Mouse (Mus musculus) midbrain, postnatal 0 days (tissue): Measurements from ENCODE around the gene Eif2ak4. TPM values are rescaled to one million over a fixed set of nuclear protein-coding genes. Genes with fewer than 3 reads are reported as not detected.

Experiments
- ATAC-seq: fragments of 200-750 bp; cut with Nextera tagmentation; 2 replicates; pipeline ENCODE4 v1.8.0; 2017; ENCODE audit warnings: moderate number of reproducible peaks, mild to moderate bottlenecking, moderate TSS enrichment, moderate library complexity; ENCODE audit not compliant: low FRiP score
- DNase-seq: peaks from one replicate; pipeline ENCODE4 v3.0.0-alpha.2; 2015; ENCODE audit warnings: low spot score
- H3K27ac ChIP-seq: fragments of 300-500 bp; sonication (generic); 2 replicates; pipeline ENCODE4 v1.5.1; 2014; ENCODE audit warnings: low read depth, mild to moderate bottlenecking, low read length, mixed read lengths
- H3K27me3 ChIP-seq: fragments of 300-500 bp; sonication (generic); 2 replicates; pipeline ENCODE4 v1.6.1; 2014; ENCODE audit warnings: low read length, control low read depth, mixed read lengths; ENCODE audit not compliant: insufficient read depth
- H3K36me3 ChIP-seq: fragments of 300-500 bp; sonication (generic); 2 replicates; pipeline ENCODE4 v1.6.1; 2014; ENCODE audit warnings: low read length, control low read depth, mixed read lengths; ENCODE audit not compliant: insufficient read depth
- H3K4me1 ChIP-seq: fragments of 300-500 bp; sonication (generic); 2 replicates; pipeline ENCODE4 v1.6.1; 2014; ENCODE audit warnings: mild to moderate bottlenecking, control low read depth, antibody characterized with exemption, low read length, mixed read lengths; ENCODE audit not compliant: insufficient read depth
- H3K4me2 ChIP-seq: fragments of 300-500 bp; sonication (generic); 2 replicates; pipeline ENCODE4 v1.6.1; 2014; ENCODE audit warnings: low read depth, mild to moderate bottlenecking, low read length, mixed read lengths; ENCODE audit not compliant: poor library complexity, severe bottlenecking
- H3K4me3 ChIP-seq: fragments of 300-500 bp; sonication (generic); 2 replicates; pipeline ENCODE4 v1.5.1; 2014; ENCODE audit warnings: low read depth, mild to moderate bottlenecking, low read length, moderate library complexity
- H3K9ac ChIP-seq: fragments of 300-500 bp; sonication (generic); replicated peaks from 2 replicates; pipeline ENCODE4 v1.6.1; 2014; ENCODE audit warnings: mild to moderate bottlenecking, low read length, moderate library complexity, mixed read lengths; ENCODE audit not compliant: poor library complexity, severe bottlenecking
- H3K9me3 ChIP-seq: fragments of 300-500 bp; sonication (generic); 2 replicates; pipeline ENCODE4 v1.6.1; 2016; ENCODE audit warnings: low read length, control low read depth
- CTCF ChIP-seq: IDR thresholded peaks from 2 replicates; pipeline ENCODE4 v1.5.1; 2016; ENCODE audit warnings: antibody characterized with exemption, mild to moderate bottlenecking
- WGBS: fragments of 180-500 bp; shearing (Covaris S2); extraction: QIAGEN DNeasy Blood & Tissue Kit; methylation state at CpG from one replicate; pipeline ENCODE4 v1.1.7; 2014; 5-methylcytosine and 5-hydroxymethylcytosine counted together
- polyA plus RNA-seq: library from polyadenylated mRNA; unstranded; fragments of >200 nt; fragmentation: Nextera tagmentation; extraction: Ambion mirVana; gene quantifications from 2 replicates; pipeline ENCODE4 v1.2.1, GENCODE M21; 2015
- total RNA-seq: library from RNA; depleted of rRNA; stranded (reverse); fragments of >200 nt; gene quantifications from 2 replicates; pipeline ENCODE4 v1.2.3, GENCODE M21; 2014

Eif2ak4 gene
- total and polyA plus RNA-seq, 2 experiments from 2014 or later: 8.5 to 17.2 TPM

DNA sequence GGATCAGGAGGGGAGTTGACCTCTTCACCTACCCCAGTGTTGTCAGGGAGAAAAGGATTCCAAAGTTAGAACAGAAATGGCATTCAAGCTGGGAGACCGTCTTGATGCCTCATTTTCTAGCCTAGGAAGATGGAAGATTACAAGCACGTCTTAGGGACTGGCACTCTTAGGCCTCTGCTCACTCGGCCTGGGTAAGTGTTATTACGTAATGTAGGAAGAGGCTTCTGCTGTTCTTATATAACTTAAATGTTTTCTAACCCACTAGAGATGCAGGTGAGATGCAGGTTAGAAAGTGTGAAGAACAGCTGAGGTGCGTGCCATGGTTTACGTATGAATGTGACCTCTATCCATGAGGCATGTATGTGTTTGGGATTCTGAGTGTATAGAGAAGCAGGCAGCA lies 39.9 kb downstream of the Eif2ak4 start:
- Histone ChIP-seq H3K27me3 (no peaks in the 10 kb centered on the region), H3K9ac (no peak overlapping the region), H3K4me1 (no peaks in the 10 kb centered on the region), H3K36me3 (peaks cover 33% of the 10 kb centered on the region), H3K4me3 (no peak overlapping the region), H3K9me3 (no peaks in the 10 kb centered on the region), H3K27ac (no peak overlapping the region), H3K4me2 (no peak overlapping the region)
- ATAC-seq: no peak
- no peak for TF ChIP-seq CTCF
- WGBS: 82% methylated on average over 6 of the region's 6 CpGs
- DNase-seq: no peak

- ATAC-seq (no peak), DNase-seq (no peak)
- no peak overlapping the region for H3K27ac ChIP-seq
- TF ChIP-seq CTCF: no peak
- H3K36me3 ChIP-seq: peaks cover 40% of the 10 kb centered on the region
- no peak overlapping the region for H3K9ac ChIP-seq
- H3K4me2 ChIP-seq: no peak overlapping the region
- H3K27me3 ChIP-seq: no peaks in the 10 kb centered on the region
- WGBS: 85% methylated on average over 9 of the region's 9 CpGs
- no peak overlapping the region for H3K4me3 ChIP-seq
- H3K4me1 ChIP-seq: no peaks in the 10 kb centered on the region
- H3K9me3 ChIP-seq: no peaks in the 10 kb centered on the region
Measured at GRCm38 (mm10) chr2:118429297-118429696, 40.9 kb downstream of the Eif2ak4 start.

DNA sequence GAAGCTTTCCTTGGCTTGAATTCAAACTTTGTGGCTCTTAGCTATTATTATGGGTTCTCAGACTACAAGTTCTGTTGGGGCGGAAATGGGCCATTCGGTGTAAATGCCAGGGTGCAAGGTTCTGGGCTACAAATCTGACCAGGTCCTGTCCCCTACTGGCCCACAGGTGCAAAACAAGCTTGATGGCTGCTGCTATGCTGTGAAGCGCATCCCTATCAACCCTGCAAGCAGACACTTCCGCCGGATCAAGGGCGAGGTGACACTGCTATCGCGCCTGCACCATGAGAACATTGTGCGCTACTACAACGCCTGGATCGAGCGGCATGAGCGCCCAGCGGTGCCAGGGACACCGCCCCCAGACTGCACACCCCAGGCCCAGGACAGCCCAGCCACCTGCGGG lies 42.2 kb downstream of the Eif2ak4 start:
- Histone ChIP-seq H3K9ac (no peak overlapping the region), H3K9me3 (no peaks in the 10 kb centered on the region), H3K36me3 (peaks cover 38% of the 10 kb centered on the region), H3K4me3 (no peak overlapping the region), H3K4me1 (no peaks in the 10 kb centered on the region), H3K27me3 (no peaks in the 10 kb centered on the region), H3K4me2 (no peak overlapping the region), H3K27ac (no peak overlapping the region)
- 85% methylated on average over 16 of the region's 16 CpGs for WGBS
- ATAC-seq (no peak), DNase-seq (no peak)
- no peak for TF ChIP-seq CTCF

- WGBS: 65% methylated on average over 5 of the region's 5 CpGs
- H3K4me3 ChIP-seq: no peak overlapping the region
- no peak overlapping the region for H3K27ac ChIP-seq
- peak; percentile 71 for TF ChIP-seq CTCF
- H3K9ac ChIP-seq: no peak overlapping the region
- no peaks in the 10 kb centered on the region for H3K9me3 ChIP-seq
- H3K4me2 ChIP-seq: no peak overlapping the region
- ATAC-seq (no peak), DNase-seq (peak; percentile 25)
- H3K27me3 ChIP-seq: no peaks in the 10 kb centered on the region
- no peaks in the 10 kb centered on the region for H3K4me1 ChIP-seq
- H3K36me3 ChIP-seq: peaks cover 44% of the 10 kb centered on the region
Measured at GRCm38 (mm10) chr2:118431589-118431988, 43.2 kb downstream of the Eif2ak4 start.

GRCm38 (mm10) chr2:118442172-118442571 lies 53.8 kb downstream of the Eif2ak4 start:
- DNase-seq (no peak), ATAC-seq (no peak)
- H3K4me2 ChIP-seq: no peak overlapping the region
- H3K9me3 ChIP-seq: no peaks in the 10 kb centered on the region
- no peak for TF ChIP-seq CTCF
- H3K27ac ChIP-seq: no peak overlapping the region
- WGBS: 71% methylated on average over 5 of the region's 5 CpGs
- H3K4me3 ChIP-seq: no peak overlapping the region
- no peak overlapping the region for H3K9ac ChIP-seq
- H3K4me1 ChIP-seq: no peaks in the 10 kb centered on the region
- peaks cover 31% of the 10 kb centered on the region for H3K36me3 ChIP-seq
- no peaks in the 10 kb centered on the region for H3K27me3 ChIP-seq

GRCm38 (mm10) chr2:118442723-118443122 lies 54.3 kb downstream of the Eif2ak4 start:
- no peak overlapping the region for H3K9ac ChIP-seq
- no peak for TF ChIP-seq CTCF
- no peaks in the 10 kb centered on the region for H3K27me3 ChIP-seq
- WGBS: 96% methylated on average over 4 of the region's 4 CpGs
- no peaks in the 10 kb centered on the region for H3K9me3 ChIP-seq
- peaks cover 27% of the 10 kb centered on the region for H3K36me3 ChIP-seq
- DNase-seq: no peak
- H3K27ac ChIP-seq: no peak overlapping the region
- ATAC-seq: no peak
- H3K4me2 ChIP-seq: no peak overlapping the region
- no peaks in the 10 kb centered on the region for H3K4me1 ChIP-seq
- no peak overlapping the region for H3K4me3 ChIP-seq
